Mouse (Mus musculus): Measurements from ENCODE around the gene Runx2.

- TF ChIP-seq POLR2A (IDR thresholded peaks at IDR 0.05; ENCODE audit: borderline replicate concordance, low read depth, low read length) (no peak), CTCF (IDR thresholded peaks at IDR 0.05; ENCODE audit: low read depth, low read length) (no peak)
These were observed 211.4 kb downstream of the Runx2 start for GRCm38 (mm10) chr17:44603170-44603569.

Measured in bone marrow macrophage, adult 2 months (primary cell).